Mouse (Mus musculus) T-cell, adult 2 months (primary cell): Measurements from ENCODE around the gene Fads2.

Experiments used
- DNase-seq: peaks from one replicate; pipeline ENCODE4 v3.0.0; 2022; ENCODE audit warnings: low spot score

Fads2 gene

DNA sequence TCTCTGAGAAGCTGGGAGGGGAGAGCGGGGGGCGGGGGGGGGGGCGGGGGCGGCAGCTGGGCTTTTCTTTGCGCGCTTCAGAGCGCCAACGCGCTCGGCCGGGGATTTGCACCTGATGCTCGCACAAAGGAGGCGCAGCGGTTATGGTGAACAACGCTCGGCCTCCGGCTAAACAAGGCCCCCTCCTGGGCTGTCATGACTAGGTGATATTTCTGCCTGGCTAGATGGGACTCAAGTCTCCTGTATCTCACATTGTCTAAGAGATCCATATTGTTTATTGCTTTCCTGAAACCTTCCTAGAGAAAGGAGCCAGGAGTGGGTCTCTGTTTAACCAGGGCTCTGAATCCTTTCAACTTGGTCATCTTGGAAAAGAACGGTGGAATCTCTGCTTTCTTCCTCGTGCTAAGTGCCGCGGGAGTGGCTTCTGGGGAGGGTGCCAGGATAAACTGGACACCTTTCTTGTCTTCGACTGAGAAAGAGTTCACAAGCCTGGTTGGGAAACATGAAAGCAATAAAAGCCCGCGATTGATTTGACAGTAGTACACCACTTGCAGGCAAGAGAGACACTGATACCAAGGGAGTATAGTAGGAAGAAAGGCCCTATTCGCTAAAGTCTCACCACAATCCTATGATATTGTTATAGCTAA, 631 bp upstream of the Fads2 start:
- DNase-seq: no peak

DNA sequence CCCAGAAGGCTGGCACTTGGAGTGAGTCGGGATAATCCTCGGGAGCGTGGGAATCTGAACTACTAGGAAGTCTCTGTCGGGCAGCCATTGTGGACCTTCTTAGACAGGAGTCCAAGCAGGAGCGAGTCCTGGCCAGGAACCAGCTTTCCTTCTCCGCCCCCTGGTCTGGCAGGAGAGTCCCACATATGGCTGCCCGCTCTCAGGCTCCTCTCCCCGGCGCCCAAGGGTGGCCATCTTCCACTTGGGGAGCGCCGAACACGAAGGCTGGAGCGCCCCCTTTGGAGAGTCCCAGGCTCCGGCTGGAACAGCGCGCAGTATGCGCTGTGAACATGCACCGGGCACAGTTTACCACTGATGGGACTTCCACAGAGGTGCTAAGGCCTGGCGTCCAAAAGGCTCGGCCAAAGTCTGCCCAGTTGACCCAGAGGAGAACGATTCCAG, 895 bp downstream of the Fads2 start:
- peak; percentile 8 for DNase-seq

DNA sequence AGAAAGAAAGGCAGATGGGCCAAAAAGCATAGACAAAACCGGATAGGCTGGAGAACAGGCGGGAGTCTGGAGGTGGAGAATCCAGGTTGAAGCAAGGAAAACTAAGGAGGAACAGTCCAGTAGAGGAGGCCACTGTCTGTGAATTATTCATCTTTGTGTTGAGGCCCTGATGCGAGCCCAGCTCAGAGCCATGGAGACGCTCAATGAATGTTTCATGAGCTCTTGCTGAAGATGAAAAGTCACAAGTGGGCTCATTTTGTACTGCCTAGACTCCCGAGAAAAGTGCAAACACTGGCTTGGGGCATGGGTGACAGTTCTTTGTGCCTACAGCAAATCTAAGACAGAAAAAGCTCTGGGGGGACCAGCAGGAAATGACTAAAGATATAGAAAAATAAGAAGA, 3.7 kb downstream of the Fads2 start:
- no peak for DNase-seq

DNA sequence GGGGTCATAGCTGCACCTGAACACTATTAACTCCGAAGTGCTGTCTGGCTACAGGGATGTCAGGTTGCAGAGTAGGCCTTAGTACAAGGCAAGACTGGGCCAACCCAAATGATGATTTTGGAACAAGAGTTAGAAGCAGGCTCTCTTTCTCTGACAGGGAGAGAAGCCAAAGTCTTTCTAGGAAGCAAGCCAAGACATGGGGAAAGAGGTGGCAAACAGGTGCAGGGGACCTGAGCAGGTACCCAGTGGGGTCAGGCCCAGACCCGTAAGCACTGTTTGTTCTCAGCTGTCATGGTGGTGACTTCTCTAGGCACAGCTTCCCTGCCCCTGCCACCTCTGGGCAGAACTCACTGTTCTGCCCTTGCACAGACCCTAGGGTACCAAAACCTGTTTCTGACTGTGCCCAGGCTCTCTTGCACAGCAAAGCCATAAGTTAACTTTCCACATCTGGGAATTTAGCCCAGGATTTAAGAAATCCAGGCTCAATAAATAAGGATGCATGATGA, 5.1 kb downstream of the Fads2 start:
- no peak for DNase-seq

DNA sequence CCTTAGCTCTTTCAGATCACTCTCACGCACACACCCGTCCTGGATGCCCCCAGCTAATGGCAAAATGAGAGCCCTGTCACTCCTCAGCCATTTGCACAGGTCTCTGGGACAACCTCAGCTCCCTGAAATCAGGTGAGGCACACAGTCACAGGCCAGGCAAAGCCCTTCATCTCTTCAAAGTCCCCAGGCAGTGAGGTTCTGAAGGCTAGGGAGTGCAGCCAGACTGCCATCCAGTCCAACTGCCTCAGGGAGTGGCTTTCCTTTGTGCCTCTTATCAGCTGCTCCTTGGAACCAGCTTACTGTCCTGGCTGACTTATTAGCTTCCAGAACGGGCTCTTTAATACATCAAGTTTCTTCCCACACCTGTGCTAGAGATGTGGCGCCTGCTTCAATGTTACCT, 6.9 kb downstream of the Fads2 start:
- DNase-seq: no peak

DNA sequence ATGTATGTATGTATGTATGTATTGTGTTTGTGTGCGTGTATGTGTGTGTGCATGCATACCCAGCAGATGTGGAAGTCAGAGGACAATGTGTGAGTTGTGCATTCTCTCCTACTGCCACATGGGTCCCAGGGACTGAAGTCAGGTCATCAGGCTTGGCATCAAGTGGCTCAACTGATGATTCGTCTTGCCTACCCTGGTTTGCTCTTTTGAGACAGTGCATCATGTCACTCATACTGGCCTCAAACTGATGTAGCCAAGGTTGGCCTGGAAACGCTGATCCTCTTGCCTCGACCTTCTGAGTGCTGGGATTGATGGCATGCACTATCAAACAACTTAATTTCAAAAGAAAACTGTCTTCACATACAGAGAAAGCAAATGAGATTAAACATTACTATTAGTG, 7.7 kb downstream of the Fads2 start:
- no peak for DNase-seq

DNA sequence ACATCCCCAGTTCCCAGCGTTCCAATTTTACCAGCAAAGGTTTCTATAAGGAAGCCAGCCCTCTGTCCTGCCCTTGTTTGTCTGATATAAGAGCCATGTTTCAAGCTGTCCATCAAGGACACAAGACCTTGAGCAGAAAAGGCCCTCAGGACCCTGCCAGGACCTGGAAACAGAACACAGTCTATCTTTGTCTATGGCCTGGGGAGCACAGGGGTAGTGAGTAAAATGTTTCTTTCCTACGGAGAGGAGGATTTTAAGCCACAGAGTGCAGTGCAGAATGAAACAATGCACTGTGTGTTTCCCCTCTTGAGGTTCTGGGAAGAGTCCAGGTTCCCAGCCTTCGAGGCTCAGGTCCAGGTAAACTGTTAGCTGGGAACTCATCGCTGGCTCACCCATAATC, 14.6 kb downstream of the Fads2 start:
- no peak for DNase-seq

DNA sequence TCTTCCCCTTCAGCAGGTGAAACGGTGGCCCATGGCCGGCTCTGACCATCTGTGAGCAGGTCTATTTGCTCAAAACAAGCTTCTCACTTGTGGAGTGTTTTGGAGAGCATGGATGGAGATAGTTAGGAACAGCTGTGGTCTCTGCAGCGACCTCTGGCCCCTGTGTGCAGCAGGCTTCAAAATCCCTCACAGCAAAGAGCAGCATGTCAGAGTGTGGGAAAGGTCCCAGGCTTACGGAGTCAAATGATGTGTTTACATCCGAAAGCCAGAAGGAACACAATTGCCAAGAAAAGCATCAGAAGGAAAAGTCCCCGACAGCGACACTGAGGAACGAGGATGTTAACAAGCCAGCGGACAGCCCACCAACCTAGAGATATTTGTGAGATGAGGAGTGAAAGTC, 16.1 kb downstream of the Fads2 start:
- no peak for DNase-seq

DNA sequence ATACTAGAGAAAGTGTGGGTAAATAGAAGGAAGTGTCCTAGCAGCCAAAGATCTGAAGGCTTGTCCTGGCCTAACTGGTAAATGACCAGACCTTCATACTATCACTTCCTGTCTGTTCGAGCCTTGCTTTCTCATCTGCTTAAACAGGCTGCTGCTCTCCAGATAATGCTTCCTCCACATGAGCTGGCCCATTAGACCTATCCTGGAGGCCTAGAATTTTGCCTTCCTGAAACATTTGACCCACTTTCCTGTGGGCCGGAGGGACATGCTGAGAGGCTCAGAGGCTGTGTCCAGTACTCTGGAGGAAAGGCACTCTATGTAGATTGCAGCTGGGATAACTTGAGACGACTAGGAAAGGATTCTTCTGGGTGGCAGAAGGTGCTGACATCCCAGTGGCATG, 19.4 kb downstream of the Fads2 start:
- no peak for DNase-seq

DNA sequence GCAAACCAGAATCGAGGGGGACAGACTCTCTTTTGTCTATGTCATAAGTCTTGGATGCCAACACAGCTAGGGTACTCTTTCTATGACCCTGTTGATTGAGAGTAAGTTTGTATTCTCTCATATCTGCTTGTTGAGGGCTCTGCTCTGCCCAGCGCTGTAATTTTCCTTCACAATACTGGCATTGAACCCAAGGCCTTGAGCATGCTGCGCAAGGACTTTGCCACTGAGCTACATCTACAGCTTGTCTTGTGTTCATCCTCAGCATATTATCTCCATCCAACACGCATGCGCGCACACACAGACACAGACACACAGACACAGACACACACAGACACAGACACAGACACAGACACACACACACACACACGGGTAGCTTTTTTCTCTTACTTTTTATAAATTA, 21.2 kb downstream of the Fads2 start:
- DNase-seq: no peak

DNA sequence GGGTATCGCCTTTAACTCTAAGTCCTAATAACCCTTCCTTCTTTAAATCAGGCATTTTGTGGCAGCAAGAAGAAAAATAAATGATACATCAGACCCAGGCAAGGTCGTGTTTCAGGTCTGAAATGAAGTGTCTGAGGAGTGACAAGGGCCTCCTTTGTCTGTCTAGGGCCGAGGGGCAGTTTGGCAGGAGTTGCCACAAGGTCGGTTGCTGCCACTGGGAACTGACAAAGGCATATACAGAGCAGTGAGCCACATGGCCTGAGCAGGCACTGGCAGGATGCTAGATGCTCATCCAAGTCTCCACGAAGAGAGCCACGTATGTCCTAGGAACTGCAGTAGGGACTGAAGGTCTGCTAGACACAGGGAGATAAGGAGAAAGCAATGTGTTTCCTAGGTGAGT, 23.2 kb downstream of the Fads2 start:
- DNase-seq: no peak

DNA sequence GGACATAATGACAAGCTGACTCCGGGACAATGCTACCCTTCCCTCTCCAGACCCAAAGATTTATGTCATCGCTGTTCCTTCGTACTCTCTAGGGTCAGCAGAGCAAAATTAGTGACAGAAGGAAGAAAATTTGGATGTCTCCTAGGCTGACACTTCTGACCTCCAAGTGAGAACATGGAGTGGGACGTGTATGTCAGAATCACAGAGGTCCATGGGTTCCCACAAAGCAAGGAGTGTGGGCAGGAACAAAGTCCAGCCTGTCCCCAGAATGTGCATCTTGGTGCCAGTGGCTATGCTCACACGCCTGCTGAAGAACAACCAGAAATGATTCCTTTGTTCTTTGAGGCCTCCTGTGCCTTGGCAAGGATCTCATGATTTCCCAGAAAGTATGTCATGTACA, 28.4 kb downstream of the Fads2 start:
- DNase-seq: no peak

DNA sequence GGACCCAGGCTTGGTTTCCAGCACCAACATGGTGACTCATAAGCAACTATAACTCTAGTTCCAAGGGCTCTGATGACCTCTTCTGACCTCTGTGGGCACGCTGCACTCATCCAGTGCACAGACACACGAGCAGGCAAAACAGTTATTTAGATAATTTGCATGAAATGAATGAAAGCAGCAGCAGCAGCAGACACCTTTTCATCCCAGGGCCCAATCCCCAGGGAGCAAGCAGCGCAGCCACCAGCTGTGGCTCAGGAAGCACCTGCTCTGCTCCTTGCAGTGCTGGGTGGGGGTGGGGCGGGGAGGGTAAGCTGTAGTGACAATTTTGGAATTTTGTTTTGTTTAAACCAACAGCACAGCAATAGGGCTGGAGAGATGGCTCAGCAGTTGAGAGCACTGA, 29.7 kb downstream of the Fads2 start:
- DNase-seq: no peak

DNA sequence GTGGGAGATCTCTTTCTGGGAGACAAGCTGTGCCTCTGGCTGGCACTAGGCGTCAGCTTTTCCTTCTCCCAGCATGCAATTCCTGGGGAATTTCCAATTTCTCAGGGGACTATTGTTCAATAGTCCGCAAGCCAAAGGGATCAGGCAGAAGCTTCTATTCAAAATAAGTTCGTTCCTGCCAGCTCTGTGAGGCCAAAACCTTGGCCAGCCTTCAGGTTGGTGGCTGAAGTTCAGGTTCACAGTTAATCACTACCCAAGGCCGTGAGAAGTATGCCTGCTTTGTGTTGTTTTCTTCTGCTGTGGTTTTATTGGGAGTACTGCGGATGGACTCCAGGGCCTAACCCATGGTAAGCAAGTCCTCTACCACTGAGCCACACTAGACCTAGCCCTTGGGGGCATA, 30.4 kb downstream of the Fads2 start:
- DNase-seq: no peak

DNA sequence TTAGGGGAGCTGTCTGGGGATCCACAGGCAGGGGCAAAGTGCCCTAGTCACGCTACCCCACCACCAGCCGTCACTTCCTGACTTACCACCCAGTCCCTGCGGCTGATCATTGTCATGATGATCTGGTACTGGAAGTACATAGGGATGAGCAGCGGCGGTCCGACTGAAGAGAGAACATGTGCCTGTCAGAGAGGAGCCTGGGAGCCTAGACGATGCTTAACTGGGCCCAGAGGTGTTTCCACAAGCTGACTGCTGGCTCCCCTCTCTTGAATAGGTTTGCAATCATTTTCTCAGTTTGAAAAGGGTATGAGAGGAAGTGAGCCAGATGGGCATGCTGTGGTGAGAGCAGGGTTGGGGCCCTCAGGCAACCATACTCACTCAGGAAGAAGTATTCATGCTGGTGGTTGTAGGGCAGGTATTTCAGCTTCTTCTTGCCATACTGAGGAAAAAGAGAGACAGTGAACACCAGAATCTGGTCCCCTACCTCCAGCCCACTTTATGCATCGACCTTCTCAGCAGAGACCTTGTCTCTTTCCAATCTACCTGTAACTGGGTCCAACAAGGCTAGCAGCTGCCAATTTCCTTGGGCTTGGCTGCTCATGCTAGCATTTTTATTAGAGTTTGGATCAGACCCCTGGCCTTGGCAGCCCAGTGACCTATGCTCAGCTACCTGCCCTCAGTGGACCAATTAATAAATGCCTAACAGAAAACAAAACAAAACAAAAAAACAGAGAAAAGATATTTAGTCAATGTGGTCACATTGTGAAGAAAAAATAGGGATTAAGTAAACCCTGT, 31.2 kb downstream of the Fads2 start:
- peak; percentile 1 for DNase-seq

DNA sequence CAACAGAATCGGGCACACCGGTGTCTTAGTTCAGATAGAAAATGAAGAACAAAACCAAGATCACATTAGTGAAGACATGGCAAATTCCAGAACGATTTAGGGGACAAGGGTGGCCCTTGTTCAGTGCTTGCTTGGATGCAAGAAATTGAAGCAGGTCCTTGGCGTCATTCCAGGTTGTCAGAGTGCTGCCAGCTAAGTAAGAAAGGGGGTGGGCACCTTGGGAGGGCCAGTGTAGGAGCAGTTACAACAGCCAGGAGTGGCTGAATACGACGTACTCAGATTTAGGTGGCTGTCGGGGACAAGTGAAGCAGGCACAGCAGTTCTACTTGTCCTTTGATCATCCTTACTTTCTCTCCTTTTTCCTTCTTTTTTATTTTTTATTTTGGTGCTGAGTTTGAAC, 33.8 kb downstream of the Fads2 start:
- DNase-seq: no peak

DNA sequence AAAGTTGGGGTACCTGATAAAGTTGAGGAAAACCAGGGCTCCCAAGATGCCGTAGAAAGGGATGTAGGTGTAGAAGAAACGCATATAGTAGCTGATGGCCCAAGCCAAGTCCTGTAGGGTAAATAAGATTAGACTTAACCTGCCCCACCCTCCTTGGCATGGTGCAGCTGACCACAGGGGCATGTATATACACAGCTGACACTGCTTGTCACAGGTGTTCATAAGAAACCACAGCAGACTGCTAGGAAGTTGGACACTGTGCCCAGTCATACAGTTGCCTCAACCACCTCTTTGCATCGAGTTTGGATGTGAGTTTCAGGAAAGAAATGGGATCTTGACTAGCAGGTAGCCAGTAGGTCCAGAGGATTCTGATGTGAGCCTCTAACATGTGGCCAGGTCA, 35.0 kb downstream of the Fads2 start:
- no peak for DNase-seq

DNA sequence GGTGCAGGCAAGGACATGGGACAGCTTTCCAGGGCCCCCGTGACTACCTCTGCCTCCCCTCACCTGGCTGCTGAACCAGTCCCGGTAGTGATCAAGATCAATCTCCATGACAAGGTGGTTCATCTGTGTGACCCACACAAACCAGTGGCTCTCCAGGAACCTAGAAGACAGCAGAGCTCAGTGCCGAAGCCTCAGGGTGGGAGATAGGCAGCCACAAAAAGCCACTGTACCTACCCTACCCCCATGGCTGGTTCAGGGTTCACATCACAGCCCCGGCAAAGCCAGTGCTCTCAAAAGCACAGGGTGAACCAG, 35.4 kb downstream of the Fads2 start:
- no peak for DNase-seq

DNA sequence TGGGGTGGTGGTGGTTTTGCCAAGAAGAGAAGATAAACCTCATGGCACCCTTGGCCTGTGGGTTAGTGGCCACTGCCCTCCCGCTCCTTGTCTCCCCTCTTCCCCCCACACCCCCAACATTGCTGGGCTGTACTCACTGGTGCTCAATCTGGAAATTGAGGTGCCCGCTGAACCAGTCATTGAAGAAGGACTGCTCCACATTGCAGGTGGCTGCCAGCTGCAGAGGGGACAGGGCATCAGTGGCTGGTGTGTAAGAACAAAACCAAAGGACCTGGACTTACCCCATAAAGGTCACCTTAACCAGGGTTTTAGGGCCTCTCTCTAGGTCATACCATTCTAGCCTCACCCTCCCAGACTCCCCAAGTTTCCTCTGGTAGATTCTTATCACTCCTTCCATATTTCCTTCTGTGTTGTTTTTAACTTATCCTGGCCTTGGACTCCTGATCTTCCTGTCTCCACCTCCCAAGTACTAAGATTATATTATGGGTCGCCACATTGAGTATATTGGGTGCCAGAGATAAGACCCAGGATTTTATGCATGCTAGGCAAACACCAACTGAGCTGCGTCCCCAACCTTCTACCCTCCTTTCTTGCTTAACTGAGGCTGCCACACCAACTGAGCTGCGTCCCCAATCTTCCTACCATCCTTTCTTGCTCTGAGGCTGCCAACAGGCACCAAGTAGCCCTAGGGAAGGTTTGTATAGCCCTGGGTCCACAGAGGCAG, 35.9 kb downstream of the Fads2 start:
- no peak for DNase-seq

DNA sequence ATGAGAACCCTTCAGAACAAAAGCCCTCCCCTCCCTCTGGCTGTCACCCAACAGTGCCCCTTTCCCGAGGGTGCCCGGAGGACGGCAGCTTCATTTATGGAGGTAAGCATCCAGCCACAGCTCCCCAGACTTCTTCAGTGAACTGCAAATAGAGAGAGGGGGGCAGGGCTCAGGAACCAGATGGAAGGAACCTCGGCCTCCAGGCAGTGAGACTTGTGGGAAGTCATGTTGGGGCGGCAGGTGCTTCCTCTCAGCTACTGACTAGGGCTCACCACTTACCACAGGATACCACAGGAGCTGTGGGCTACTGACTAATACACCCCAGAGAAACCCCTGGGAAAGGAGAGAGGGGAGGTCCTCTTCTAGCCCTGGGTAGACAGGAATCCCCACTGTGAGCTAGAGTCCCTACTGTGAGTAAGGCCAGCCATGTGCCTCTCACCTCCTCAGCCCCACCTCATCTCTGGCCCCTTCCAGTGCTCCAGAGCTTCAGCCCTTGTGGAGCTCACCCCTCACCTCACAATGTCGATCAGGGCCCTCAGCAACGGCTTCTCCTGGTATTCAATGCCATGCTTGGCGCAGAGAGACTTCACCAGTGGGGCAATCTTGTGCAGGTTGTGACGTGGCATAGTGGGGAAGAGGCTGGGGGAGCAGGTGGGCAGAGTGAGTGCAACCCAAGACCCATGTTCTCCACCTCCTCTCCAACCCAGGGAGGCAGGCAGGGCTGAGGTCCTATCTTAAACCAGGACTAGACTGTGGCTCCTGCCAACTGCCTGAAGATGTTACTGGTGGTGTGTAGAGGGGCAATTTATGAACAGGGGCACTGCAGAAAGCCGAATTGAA, 37.2 kb downstream of the Fads2 start:
- no peak for DNase-seq

DNA sequence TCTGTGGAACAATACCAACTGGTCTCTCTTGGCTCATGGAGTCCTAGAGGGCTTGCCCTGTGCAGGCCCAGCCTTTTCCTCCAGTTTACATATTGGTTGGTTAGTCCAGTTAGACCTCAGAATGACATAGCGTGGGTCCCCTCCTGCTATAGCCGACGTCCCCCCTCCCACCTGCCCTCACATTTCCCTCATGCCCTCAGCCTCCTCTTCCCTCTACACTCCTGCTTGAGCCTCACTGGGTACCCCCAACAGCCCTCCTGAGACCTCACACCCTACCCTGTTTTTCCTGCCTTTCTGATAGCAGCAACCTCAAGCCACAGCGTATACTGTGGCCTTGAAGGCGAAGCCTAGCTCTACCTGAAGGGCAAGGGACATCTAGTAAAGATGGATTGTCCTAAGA, 38.7 kb downstream of the Fads2 start:
- DNase-seq: no peak

DNA sequence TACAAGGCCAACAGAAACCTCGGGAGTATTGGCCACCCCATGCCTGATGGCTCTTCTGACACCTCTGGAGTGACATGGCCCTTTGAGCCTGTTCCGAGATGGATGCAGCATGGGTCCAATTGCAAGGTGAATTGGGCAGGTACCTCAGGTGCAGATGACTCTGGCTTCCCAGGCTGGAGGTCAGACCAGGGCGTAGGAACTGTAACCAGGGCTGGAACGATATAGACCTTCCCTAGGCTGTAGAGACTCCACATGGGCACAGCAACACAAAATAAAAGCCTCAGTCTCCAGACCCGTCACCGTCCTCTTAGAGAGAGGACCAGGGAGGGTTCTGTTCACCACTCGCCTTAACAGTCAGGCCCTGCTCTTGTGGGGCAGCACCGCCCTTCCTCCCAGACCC, 39.3 kb downstream of the Fads2 start:
- DNase-seq: no peak
